Mouse (Mus musculus): Measurements from ENCODE around the gene Defb36. TPM values are rescaled to one million over a fixed set of nuclear protein-coding genes. Genes with fewer than 3 reads are reported as not detected.

The Defb36 gene
- polyA plus RNA-seq, 1 experiment: 0.52 TPM

DNA sequence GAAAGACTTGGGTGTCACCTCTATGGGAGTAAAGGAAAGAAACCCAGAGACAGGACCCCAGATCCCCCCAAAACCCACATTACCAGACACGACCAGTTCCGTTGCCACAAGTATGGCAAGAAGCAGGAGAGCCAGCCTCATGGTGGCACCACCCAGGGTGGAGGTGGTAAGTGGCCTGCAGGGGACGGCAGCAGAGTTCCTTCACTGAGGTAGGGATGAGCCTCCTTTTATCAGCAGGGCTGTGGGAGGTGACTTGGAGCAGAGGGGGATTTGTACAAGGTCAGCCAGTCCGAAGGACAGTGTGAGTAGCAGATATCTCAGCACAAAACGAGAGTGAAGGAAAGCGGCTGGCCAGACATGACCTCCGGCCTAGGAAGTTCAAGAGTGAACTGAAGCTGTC, 24.0 kb upstream of the Defb36 start, which contains the start of gene Defb19:
Gene Defb19 (minus strand): TSS at position 206 of the 400 bp plus-strand sequence.
- no peak for TF ChIP-seq CTCF (conservative IDR thresholded peaks at IDR 0.05; ENCODE audit: insufficient read depth, insufficient read length, low read depth, low read length)
- TF ChIP-seq POLR2A (IDR thresholded peaks at IDR 0.05; ENCODE audit: low read depth, low read length): no peak
- no peak within 1 kb of the TSS for H3K27ac ChIP-seq (ENCODE audit: insufficient read depth, low read depth, low read length)
- no peaks in the 10 kb centered on the region for H3K27me3 ChIP-seq (replicated peaks; ENCODE audit: control insufficient read depth, insufficient read depth, low read length)
- peaks cover 10% of the 10 kb centered on the region for H3K4me1 ChIP-seq (ENCODE audit: control insufficient read depth, insufficient read depth, low read length)
- 62% methylated on average over 7 of the region's 7 CpGs for WGBS
- peak; percentile 31 for DNase-seq
- H3K36me3 ChIP-seq (ENCODE audit: control insufficient read depth, insufficient read depth, low read length): no peaks in the 10 kb centered on the region
- H3K4me3 ChIP-seq (ENCODE audit: insufficient read depth, low read depth, low read length): no peak within 1 kb of the TSS

DNA sequence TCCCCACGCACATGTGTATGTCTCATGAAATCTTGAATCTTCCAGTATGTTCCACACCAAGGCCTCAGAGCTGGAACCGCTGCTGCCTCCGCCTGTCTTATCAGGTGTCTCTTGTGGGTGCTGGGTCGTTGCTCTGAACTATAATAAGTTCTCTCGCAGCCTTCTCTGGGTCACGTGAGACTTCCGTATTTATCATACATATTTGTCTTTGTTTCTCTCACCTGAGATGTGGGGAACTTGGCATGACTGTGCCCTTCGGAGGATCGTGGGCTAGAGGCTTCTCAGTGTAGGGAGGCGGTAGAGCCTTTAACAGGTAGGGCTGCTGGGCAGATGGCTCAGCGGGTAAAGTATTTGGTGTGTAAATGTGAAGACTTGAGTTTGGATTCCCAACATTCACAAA, 23.5 kb upstream of the Defb36 start:
- Histone ChIP-seq H3K4me3 (ENCODE audit: insufficient read depth, low read depth, low read length) (no peak overlapping the region), H3K36me3 (ENCODE audit: control insufficient read depth, insufficient read depth, low read length) (no peaks in the 10 kb centered on the region), H3K4me1 (ENCODE audit: control insufficient read depth, insufficient read depth, low read length) (peaks cover 10% of the 10 kb centered on the region), H3K27me3 (replicated peaks; ENCODE audit: control insufficient read depth, insufficient read depth, low read length) (no peaks in the 10 kb centered on the region), H3K27ac (ENCODE audit: insufficient read depth, low read depth, low read length) (no peak overlapping the region)
- no peak for DNase-seq
- TF ChIP-seq CTCF (conservative IDR thresholded peaks at IDR 0.05; ENCODE audit: insufficient read depth, insufficient read length, low read depth, low read length): no peak
- no peak for TF ChIP-seq POLR2A (IDR thresholded peaks at IDR 0.05; ENCODE audit: low read depth, low read length)
- WGBS: 82% methylated on average over 11 of the region's 11 CpGs

DNA sequence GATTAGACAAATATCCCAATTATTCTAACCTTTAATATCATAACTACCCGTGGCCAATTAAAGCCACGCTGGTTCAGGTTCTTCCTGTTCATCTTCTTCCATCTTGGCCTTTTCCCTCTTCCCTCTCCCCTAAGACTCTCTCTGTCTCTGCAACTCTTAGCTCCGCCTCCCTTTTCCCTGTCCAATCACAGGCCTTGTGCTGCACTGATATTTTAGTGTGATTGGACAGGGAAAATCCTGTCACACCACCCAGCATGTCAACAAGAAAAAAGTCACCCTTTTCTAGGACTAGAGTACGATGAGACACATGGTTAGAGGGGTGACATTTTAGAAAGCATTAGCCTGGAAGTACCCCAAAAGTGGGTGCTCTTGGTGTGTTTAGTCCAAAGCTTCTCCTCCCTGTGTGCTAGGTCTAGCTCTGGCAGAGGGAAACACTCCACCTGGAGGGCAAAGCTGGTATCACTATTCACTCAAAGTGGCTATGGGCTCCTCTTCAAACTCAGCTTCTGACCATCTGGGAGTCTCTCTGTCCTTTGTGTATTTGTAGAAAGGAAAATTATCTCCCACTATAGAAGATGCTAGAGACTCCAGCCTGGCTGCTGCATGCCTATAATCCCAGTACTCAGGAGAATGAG, 17.1 kb upstream of the Defb36 start:
- peak; percentile 51 for DNase-seq
- WGBS: 84% methylated on average over 4 of the region's 4 CpGs

DNA sequence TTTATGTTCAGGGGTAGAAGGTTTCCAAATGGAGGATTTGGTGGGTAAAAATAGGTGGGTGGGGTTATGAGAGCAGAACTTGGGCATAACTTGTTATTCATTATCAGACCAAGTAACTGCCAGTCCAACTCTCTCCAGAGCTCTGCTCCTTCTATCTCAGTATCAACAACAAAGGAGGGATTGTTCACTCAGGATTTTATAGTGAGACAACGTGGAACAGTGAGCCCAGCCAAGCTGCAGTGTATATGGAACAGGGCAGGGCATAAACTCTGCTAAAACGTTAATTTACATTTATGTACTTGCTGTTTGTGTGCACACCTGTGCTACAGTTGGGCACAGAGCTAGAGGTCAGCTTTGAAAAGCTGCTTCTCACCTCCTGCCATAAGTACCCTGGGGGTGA, 15.7 kb upstream of the Defb36 start:
- DNase-seq: no peak
- TF ChIP-seq CTCF (conservative IDR thresholded peaks at IDR 0.05; ENCODE audit: insufficient read depth, insufficient read length, low read depth, low read length) (no peak), POLR2A (IDR thresholded peaks at IDR 0.05; ENCODE audit: low read depth, low read length) (no peak)
- H3K27ac ChIP-seq (ENCODE audit: insufficient read depth, low read depth, low read length): no peak overlapping the region

More for the DNA sequence above, 17.1 kb upstream of the Defb36 start:
- Histone ChIP-seq H3K36me3 (ENCODE audit: control insufficient read depth, insufficient read depth, low read length) (no peaks in the 10 kb centered on the region), H3K27me3 (replicated peaks; ENCODE audit: control insufficient read depth, insufficient read depth, low read length) (no peaks in the 10 kb centered on the region), H3K4me3 (ENCODE audit: insufficient read depth, low read depth, low read length) (no peak overlapping the region), H3K27ac (ENCODE audit: insufficient read depth, low read depth, low read length) (no peak overlapping the region), H3K4me1 (ENCODE audit: control insufficient read depth, insufficient read depth, low read length) (peaks cover 13% of the 10 kb centered on the region)
- peak; percentile 57; the same call in 1 of the 2 replicates for TF ChIP-seq CTCF (conservative IDR thresholded peaks at IDR 0.05; ENCODE audit: insufficient read depth, insufficient read length, low read depth, low read length)
- TF ChIP-seq POLR2A (IDR thresholded peaks at IDR 0.05; ENCODE audit: low read depth, low read length): no peak

DNA sequence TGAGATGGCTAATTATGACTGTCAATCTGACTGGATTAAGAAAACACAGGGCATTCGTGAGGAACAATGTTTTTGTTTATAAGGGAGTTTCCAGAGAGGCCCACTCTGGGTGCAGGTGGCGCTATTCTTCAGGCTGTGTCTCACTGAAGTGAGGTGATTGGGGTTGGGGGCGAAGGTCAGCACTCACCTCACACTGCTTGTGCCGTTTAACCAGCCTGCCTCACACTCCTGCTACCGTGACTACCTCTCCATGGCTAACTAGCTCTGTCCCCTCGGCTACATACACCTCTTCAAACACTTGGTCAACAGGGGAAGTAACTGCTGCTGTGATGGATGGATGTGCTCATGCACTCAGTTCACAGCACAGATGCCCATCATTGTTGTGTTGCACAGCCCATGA, 15.1 kb upstream of the Defb36 start:
- 36% methylated on average over 6 of the region's 6 CpGs for WGBS
- Histone ChIP-seq H3K27me3 (replicated peaks; ENCODE audit: control insufficient read depth, insufficient read depth, low read length) (no peaks in the 10 kb centered on the region), H3K36me3 (ENCODE audit: control insufficient read depth, insufficient read depth, low read length) (no peaks in the 10 kb centered on the region), H3K27ac (ENCODE audit: insufficient read depth, low read depth, low read length) (no peak overlapping the region), H3K4me1 (ENCODE audit: control insufficient read depth, insufficient read depth, low read length) (peaks cover 6% of the 10 kb centered on the region; the same call in 1 of the 2 replicates), H3K4me3 (ENCODE audit: insufficient read depth, low read depth, low read length) (no peak overlapping the region)
- TF ChIP-seq CTCF (conservative IDR thresholded peaks at IDR 0.05; ENCODE audit: insufficient read depth, insufficient read length, low read depth, low read length) (no peak), POLR2A (IDR thresholded peaks at IDR 0.05; ENCODE audit: low read depth, low read length) (no peak)
- DNase-seq: peak; percentile 48

More for the DNA sequence above, 15.7 kb upstream of the Defb36 start:
- Histone ChIP-seq H3K36me3 (ENCODE audit: control insufficient read depth, insufficient read depth, low read length) (no peaks in the 10 kb centered on the region), H3K27me3 (replicated peaks; ENCODE audit: control insufficient read depth, insufficient read depth, low read length) (no peaks in the 10 kb centered on the region), H3K4me3 (ENCODE audit: insufficient read depth, low read depth, low read length) (no peak overlapping the region), H3K4me1 (ENCODE audit: control insufficient read depth, insufficient read depth, low read length) (peaks cover 6% of the 10 kb centered on the region; the same call in 1 of the 2 replicates)
- 26% methylated on average over 2 of the region's 2 CpGs for WGBS

DNA sequence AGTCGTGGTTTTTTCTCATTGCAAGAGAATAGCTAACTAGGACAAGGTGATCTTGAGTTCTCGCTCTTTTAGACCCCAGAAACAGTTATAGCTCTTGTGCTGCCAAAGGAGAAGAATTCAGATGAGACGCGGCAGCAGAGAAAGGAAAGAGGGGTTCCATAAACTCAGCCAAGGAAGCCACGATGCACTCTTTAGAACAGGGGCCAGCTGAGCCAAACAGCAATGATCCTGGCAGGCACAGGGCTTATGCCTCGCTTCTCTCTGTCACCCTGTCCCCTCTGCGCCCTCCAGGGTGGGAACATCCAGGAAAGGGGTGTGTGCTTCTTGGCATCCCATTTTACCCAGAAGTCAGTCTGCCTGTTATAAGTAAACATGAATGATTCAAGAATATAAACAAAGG, 4.8 kb upstream of the Defb36 start, which contains the start of gene Defb45:
Gene Defb45 (minus strand): TSS at position 101 of the 400 bp plus-strand sequence.
- WGBS: 62% methylated on average over 7 of the region's 7 CpGs
- Histone ChIP-seq H3K36me3 (ENCODE audit: control insufficient read depth, insufficient read depth, low read length) (no peaks in the 10 kb centered on the region), H3K27me3 (replicated peaks; ENCODE audit: control insufficient read depth, insufficient read depth, low read length) (no peaks in the 10 kb centered on the region), H3K27ac (ENCODE audit: insufficient read depth, low read depth, low read length) (no peak within 1 kb of the TSS), H3K4me1 (ENCODE audit: control insufficient read depth, insufficient read depth, low read length) (no peaks in the 10 kb centered on the region), H3K4me3 (ENCODE audit: insufficient read depth, low read depth, low read length) (no peak within 1 kb of the TSS)
- no peak for DNase-seq
- no peak for TF ChIP-seq POLR2A (IDR thresholded peaks at IDR 0.05; ENCODE audit: low read depth, low read length)
- TF ChIP-seq CTCF (conservative IDR thresholded peaks at IDR 0.05; ENCODE audit: insufficient read depth, insufficient read length, low read depth, low read length): no peak

DNA sequence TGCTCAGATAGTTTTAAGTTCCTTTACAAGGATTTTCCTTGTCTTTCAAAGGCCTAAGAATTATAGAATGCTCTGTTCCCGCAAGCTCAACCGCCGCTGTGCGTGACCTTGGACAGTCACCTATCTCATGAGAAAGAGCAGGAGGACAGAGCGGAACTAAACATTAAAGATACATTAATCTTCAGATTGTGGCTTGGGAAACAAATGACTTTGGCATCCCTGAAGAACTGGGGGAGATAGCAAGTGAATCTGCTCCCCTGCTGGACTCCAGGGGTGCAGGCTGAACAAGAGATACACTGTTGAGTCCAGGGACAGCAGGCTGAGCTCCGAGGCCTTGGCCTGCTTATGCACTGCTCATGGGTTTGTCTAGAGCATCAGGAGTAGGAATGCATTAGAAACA, 4.1 kb upstream of the Defb36 start:
- Histone ChIP-seq H3K4me3 (ENCODE audit: insufficient read depth, low read depth, low read length) (no peak overlapping the region), H3K36me3 (ENCODE audit: control insufficient read depth, insufficient read depth, low read length) (no peaks in the 10 kb centered on the region), H3K4me1 (ENCODE audit: control insufficient read depth, insufficient read depth, low read length) (no peaks in the 10 kb centered on the region), H3K27me3 (replicated peaks; ENCODE audit: control insufficient read depth, insufficient read depth, low read length) (no peaks in the 10 kb centered on the region), H3K27ac (ENCODE audit: insufficient read depth, low read depth, low read length) (no peak overlapping the region)
- no peak for DNase-seq
- no peak for TF ChIP-seq CTCF (conservative IDR thresholded peaks at IDR 0.05; ENCODE audit: insufficient read depth, insufficient read length, low read depth, low read length)
- no peak for TF ChIP-seq POLR2A (IDR thresholded peaks at IDR 0.05; ENCODE audit: low read depth, low read length)
- 79% methylated on average over 6 of the region's 6 CpGs for WGBS

All from kidney, adult 2 months (tissue).